Mouse (Mus musculus) c-Kit-negative CD71-positive TER-119-positive erythroid progenitor cells, embryonic 14.5 days (primary cell): ENCODE results near the gene Neurl1a.

Experiments used
- DNase-seq: peaks from one replicate; pipeline ENCODE4 v3.0.0-alpha.2; 2013; ENCODE audit warnings: low read depth, low spot score

Gene Neurl1a

DNA sequence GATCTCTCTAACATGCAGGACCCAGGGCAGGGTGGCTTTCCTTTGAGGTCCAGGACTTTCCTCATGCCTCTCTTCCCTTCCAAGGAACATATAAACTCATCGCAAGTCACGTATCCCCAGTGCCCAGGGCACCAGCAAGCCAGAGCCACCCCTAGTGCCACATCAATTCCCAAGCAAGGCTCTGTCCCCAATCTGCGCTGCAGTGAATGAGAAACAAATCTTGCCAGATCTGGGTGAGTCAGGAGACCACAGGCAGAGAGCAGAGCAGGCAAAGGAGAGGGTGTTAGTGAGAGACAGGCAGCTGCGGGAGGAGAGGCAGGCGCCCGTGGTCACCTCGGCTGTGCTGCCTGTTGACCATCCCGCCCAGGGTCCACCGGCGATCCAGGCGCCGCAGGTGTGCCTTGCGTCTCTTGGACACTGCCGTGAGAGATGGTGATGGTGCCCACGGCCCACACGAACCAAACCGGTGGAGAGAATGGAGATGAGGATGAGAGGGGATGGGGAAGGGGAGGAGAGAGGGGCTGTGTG lies 104.1 kb downstream of the Neurl1a start:
- DNase-seq = no peak

DNA sequence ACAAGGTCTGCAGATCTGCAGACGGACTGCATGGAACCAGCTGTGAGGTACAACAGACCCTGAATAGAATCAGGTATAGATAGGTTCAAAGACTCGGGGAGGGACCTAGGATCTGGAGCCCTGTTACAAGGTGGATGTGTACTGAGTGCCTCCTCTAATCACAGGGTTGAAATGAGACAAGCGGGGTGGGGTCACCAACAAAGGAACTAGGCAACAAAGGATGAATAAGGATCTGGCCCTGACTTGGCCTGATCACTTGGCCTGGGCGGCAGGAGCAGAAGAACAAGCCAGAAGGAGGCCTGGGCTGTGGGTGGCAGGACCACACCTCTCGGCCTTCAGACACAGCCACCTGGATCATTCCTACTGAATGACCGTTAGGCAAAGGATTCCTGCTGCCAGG lies 107.0 kb downstream of the Neurl1a start:
- no peak for DNase-seq

DNA sequence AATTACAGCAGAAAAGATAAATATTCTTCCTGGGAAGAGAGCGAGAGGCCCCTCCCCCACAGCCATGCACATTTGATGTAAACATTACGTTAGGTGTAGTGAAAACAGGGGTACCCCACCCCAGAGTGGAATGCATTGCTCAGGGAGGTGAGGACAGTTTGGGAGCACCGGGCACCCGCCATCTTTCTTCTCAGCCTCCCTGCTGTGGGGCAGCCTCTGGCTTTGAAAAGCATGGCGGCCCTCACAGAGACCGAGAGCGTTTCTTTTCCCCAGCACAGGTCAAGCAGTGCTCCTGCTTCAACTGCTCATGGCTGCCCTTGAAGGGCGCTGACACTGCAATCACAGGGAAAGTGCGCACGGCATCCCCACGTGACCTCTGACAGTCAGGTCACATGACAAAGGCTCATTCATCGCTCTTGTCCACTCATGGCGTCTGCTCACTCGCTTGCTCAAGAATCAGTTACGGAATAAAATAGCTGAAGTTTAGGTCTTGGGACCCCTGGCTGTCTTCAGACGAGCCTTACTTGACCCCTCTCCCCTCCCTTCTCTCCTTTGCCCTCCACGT lies 108.3 kb downstream of the Neurl1a start:
- no peak for DNase-seq

DNA sequence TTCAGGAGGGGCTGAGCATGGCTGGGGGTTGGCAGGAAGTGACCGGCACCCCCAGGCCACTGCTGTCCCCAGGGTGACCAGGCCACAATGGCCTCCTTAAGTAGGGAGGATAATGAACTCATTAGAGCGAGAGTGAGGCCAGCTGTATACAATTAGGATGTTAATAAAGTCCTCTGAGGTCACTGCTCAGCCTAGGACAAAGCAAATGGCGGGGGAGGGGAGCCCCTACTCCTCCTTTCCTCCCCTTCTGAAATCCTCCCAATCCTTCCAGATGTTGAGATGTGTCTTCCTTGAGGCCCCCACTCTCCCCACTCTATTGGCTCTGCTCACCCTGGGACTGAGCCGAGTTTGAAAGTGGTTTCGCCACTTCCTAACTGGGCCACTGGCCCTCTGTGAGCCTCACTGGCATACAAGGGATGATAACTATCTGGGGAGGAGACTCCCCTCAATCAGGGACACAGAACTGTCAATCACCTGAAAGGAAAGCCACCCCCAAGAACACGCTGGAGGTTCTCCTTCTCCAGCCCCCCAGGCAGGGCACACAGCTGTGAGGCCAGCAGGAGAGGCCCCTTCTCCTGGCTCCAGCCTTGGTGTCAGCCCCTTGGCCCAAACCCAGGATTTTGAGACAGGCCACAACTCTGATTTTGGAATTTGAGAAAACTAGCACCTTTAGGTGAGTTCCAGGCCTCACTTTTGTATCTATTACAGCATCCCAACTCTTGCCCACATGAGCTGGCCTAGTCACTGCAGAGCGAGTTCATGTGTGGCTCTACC lies 112.9 kb downstream of the Neurl1a start:
- DNase-seq = no peak

DNA sequence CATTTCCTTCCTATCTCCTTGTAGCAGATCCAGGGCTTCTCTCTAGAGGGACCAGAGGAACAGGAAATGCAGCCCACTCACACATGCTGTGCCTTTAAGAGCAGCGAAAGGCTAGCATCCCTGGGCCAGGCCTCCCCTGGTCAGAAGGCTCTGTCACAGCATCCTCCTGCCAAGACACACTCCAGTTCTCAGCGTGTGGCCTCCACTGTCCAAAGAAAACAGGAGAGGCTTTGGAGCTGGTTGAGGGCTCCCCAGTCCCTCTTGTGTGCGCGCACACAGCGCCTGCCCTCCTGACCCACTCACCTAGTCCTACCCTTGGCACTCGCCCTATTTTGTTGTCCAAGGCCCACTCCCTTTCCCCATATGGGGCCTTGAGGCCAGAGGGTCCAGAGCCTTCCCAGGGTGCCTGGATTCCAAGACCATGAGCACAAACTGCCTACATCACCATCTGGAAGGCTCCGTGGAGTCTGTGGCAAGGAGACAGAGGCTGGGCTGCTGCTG lies 113.9 kb downstream of the Neurl1a start:
- DNase-seq = no peak

DNA sequence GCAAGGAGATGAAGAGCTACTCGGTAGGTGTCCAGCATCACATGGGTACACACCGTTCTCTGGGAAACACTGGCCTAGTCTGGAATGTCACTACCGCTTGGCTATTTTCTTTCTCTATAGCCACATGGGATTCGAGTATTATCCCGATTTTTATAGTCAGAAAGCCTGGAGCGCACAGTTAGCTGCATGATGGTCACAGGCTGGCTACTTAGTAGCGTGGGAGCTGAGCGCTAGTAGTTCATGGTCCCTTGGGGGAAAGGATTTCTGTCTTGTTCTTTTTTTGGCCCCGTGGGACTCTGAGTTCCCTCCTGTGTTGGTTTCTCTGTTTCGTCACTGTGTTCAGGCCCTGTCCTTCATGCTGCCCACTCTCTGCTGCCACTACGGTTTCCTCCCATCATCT lies 119.5 kb downstream of the Neurl1a start:
- DNase-seq = no peak

DNA sequence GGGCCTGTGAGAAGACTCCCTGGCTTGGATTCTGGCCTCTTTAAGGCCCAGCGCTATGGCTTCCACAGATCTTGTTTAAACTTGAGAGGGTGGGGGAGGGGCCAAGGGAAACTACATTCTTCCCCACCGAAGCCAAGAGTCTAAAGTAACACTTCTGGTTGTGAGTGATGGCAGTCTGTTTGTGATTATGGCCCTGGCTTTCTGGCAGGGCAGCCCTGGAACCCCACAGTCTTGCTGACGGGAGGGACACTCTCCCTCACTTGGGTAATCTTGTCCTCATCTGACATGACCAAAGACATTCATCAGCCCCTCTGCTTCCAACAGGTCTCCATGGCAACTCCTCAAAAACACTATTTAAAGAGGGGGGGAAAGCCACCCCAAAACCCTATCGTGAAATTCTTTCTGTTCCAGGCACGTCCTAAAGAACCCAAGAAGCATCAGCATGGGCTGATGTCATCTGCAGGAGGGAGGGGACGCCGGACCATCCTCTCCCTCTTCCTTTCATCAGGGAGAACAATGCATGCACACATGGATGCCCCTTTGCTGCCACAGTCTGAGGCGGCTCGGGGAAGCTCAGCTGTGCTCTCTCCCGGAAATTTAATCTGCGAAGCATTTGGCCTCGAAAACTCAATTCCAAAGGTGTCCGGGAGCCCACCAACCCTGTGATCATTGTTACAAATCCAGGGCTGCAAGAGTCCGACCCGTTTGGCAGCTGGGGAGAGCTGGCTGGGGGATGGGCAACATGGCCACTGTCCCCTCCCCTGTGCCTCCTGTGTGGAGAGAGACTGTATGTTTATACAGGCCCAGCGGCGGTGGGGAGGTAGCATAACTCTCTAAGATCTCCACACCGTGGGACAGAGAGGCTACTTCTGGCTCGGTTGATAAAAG lies 122.9 kb downstream of the Neurl1a start:
- DNase-seq = no peak

DNA sequence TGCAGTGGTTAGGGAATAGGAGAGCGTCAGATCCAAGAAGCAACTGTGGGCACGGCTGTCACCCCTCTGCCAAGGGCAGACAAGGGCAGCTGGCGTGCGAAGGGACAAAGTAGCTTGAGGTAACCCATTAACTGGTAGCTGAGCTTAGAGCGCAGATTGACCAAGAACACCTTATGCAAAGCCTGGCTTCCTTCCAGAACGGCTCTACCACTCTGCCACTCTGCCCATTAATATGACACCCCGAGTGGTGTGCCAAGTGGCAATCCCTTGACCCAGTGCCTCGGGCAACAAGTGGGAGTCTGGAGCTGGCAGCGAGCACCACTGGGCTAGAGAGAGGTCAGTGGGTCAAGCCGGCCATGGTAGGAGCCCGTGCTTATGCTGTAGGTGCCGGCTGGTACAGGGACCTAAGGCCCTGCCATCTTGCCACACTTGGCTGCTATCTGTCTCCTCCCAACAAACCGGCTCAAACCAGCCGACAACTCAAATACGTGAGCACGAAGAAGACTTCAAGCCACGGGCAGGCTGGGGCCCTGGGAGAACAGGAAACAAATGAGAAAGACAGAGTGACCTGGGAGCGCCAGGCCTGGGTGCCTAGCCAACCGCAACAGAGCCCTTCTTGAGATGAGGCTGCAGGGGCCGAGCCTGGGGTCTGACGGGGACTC lies 123.7 kb downstream of the Neurl1a start:
- no peak for DNase-seq

DNA sequence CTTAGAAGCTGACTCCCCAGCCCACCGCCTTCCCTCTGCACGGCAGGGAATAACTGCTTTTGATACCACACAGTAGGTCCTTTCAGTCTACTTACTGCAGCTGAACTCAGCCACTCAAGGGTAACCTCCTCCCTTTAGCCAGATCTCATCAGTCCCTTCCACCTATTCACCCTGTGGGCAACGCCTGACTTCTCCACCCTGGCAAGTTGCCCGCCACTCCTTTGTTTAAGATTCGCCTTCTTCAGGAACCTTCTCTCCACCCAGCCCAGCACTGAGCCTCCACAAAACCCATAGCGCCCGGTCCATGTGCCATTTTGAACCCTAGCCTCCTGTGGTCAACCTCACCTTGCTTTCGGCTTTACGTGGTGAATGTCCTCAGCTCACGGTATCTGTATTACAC lies 124.5 kb downstream of the Neurl1a start:
- DNase-seq = no peak

DNA sequence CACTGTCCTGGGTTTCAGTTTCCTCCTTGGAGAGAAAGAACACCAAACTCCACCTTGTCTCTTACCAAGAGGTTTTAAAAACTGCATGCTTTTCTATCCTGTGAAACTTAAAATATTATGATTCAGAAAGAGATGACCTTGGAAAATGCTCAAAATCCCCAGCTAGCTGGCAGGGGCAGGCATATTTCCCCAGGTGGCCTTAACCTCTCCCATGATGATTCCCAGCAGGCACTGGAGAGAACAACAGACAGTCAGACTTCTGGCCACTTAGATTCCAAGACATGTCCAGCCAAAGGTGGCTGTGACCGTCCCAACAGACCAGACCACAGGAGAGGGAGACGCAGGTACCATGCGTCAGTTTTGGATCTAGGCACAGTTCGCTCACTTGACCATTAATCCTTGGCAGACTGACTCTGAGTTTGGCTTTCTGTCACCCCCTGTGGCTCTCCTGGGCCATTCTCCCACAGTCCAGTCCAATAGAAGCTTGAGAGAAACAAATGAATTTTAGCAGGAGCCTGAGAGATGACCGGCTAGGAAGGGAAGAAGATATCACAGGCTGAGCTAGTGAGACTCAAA lies 125.6 kb downstream of the Neurl1a start:
- DNase-seq = no peak

DNA sequence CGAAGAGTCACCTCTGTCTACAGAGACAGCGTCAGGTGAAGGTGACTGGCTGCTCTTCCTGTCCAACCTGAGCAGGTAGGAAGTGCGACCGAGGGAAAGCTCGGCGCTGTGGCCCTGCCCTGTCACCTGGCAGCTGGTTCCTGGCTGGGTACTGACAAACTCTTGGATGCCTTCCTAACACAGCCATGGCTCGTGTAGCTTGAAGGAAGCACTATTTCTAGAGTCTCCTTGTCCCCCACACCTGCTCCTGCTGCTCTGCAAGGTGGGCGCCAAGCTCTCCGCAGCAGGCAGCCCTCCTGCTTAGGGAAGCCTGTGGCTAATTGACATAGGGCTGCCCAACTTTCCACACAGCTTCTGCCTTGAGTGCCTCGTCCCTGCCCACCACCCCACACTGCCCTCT lies 126.8 kb downstream of the Neurl1a start:
- DNase-seq = no peak

DNA sequence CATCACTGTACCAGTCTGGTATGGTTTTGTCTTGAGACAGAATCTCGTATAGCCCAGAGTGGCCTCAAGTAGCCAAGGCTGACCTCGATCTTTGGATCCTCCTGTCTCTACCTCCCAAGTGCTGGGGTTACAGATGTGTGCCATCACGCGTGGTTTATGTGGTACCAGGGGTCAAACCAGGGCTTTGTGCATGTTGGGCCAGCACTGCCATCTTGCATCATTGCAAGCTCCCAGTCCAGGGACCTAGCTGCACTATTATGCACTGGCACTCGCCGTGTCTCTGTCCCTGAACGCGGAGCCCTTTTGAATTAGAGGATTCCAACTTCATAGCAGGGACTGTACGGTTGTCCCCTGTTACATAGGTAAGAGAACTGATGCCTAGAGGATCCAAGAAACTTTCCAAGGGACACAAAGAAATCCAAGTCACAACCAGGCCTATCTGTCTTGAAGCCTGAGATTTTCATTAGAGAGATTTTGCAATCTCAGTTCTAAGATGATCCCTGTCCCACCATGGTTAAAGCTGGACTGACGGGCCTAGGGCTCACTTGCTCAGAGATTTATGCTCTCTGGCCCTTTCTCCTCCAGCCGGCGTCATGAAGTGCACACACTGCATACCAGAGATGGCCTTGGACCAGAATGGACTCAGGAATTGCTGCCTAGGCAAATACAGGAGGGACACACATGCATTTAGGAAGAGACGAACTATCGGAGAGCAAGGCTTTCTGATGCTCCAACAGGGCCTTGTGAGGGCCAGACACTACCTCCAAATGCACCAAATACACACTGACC lies 127.7 kb downstream of the Neurl1a start:
- no peak for DNase-seq

DNA sequence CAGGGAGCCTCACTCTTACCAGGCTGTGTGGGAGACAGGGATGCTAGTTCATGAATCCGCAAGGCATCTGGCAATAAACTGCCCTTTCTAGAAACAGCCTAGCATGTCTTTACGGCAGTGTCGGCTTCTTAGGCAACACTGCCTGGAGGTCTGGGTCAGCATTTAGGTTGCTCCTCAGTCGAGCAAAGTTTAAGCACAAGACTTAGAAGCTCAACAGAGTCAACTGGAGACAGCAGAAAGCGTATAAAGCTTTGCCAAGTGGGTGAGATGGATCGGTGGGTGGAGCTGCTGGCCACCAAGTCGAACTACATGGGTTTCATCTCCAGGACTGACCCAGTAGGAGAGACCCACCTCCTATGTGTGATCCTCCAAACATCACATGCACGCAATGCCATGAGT lies 128.3 kb downstream of the Neurl1a start:
- no peak for DNase-seq
